Mouse (Mus musculus) liver, embryonic 14.5 days (tissue): ENCODE results near the gene Proz.
A peak's percentile ranks its signal among the peaks of the same experiment; 100 is the strongest.

Experiments used
- CTCF ChIP-seq: IDR thresholded peaks from 2 replicates; pipeline ENCODE4 v1.5.1; 2016; ENCODE audit warnings: antibody characterized with exemption, low read depth, control low read depth
- EP300 ChIP-seq: IDR thresholded peaks from 2 replicates; pipeline ENCODE4 v1.6.1; 2016; ENCODE audit warnings: antibody characterized with exemption, low read depth

- TF ChIP-seq CTCF (no peak), EP300 (peak; percentile 82)
Observed at GRCm38 (mm10) chr8:13122887-13123421, 62.2 kb downstream of the Proz start.
